Mouse (Mus musculus) cerebellum, adult 2 months (tissue): ENCODE measurements around the gene Ranbp9.

Source experiments
- CTCF ChIP-seq: fragments of 200-500 bp; IDR thresholded peaks from 2 replicates; pipeline ENCODE4 v1.5.1; 2011; ENCODE audit warnings: low read depth, mild to moderate bottlenecking, control low read depth, low read length, moderate library complexity, borderline replicate concordance; ENCODE audit not compliant: insufficient read depth
- POLR2A ChIP-seq: fragments of 200-500 bp; IDR thresholded peaks from 2 replicates; pipeline ENCODE4 v1.6.1; 2011; ENCODE audit warnings: low read length, control low read depth, borderline replicate concordance; ENCODE audit not compliant: insufficient read depth

- TF ChIP-seq CTCF (no peak), POLR2A (no peak)
Measured at GRCm38 (mm10) chr13:43374205-43374604, 106.9 kb downstream of the Ranbp9 start.
